Mouse (Mus musculus) kidney, adult 2 months (tissue): Measurements from ENCODE around the gene Ttc7b.

Experiments
- CTCF ChIP-seq: fragments of 200-500 bp; conservative IDR thresholded peaks from 2 replicates; pipeline ENCODE4 v1.5.1; 2011; ENCODE audit warnings: low read depth, mild to moderate bottlenecking, control low read depth, low read length, moderate library complexity, mixed read lengths; ENCODE audit not compliant: insufficient read depth, insufficient read length
- POLR2A ChIP-seq: fragments of 200-500 bp; IDR thresholded peaks from one replicate; pipeline ENCODE4 v1.6.1; 2011; ENCODE audit warnings: low read depth, low read length, control low read depth

DNA sequence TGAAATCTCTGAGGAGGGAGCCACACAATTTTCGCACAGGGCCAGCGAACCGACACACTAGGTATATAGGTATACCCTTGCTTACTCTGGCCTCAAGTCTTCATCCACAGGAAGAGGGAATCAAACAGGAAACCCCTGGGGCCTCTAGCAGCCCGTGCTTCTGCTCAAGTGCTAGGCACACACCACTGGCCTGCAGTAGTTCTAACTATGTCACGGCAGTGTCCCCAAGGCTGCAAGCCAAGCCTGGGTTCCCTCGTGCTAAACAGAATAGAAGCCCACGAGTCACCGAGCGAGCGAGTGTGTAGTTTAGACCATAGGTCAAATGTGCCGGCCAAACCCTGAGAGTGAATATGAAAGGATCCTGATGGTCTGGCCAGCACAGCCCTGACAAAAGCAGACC lies 114.5 kb downstream of the Ttc7b start:
- TF ChIP-seq CTCF (no peak), POLR2A (no peak)
